Mouse (Mus musculus): Measurements from ENCODE around the gene Klhdc1. TPM values are rescaled to one million over a fixed set of nuclear protein-coding genes. Genes with fewer than 3 reads are reported as not detected.

The Klhdc1 gene
- polyA plus RNA-seq, 1 experiment from 2014 or later, result 1.8 TPM

GRCm38 (mm10) chr12:69241771-69242431 lies 925 bp downstream of the Klhdc1 start:
- under 1% methylated on average over 64 of the region's 64 CpGs for WGBS
- Histone ChIP-seq H3K9me3 (no peaks in the 10 kb centered on the region), H3K4me3 (peak overlapping the region; percentile 85), H3K4me1 (peaks cover 8% of the 10 kb centered on the region), H3K27me3 (replicated peaks; ENCODE audit: low read depth, poor library complexity, severe bottlenecking) (no peaks in the 10 kb centered on the region), H3K36me3 (replicated peaks) (no peaks in the 10 kb centered on the region), H3K27ac (replicated peaks) (peak overlapping the region; percentile 95)
- peak; percentile 87 for DNase-seq (ENCODE audit: low spot score)

GRCm38 (mm10) chr12:69249766-69250165 lies 8.8 kb downstream of the Klhdc1 start:
- no peaks in the 10 kb centered on the region for H3K9me3 ChIP-seq
- H3K36me3 ChIP-seq (replicated peaks), result no peaks in the 10 kb centered on the region
- no peaks in the 10 kb centered on the region for H3K27me3 ChIP-seq (replicated peaks; ENCODE audit: low read depth, poor library complexity, severe bottlenecking)
- H3K4me1 ChIP-seq, result 0 out of 2 replicates have a peak, but pooled peaks cover 3% of the 10 kb centered on the region
- WGBS, result 88% methylated on average over 4 of the region's 4 CpGs
- no peak overlapping the region for H3K4me3 ChIP-seq
- H3K27ac ChIP-seq (replicated peaks), result no peak overlapping the region
- DNase-seq (ENCODE audit: low spot score), result no peak

- no peaks in the 10 kb centered on the region for H3K9me3 ChIP-seq
- WGBS, result 78% methylated on average over 8 of the region's 8 CpGs
These were observed 9.8 kb downstream of the Klhdc1 start for GRCm38 (mm10) chr12:69250756-69251155.

GRCm38 (mm10) chr12:69253806-69254205 lies 12.8 kb downstream of the Klhdc1 start:
- Histone ChIP-seq H3K9me3 (no peaks in the 10 kb centered on the region), H3K27me3 (replicated peaks; ENCODE audit: low read depth, poor library complexity, severe bottlenecking) (no peaks in the 10 kb centered on the region), H3K36me3 (replicated peaks) (no peaks in the 10 kb centered on the region), H3K27ac (replicated peaks) (no peak overlapping the region), H3K4me3 (no peak overlapping the region), H3K4me1 (0 out of 2 replicates have a peak, but pooled peaks cover 3% of the 10 kb centered on the region)
- DNase-seq (ENCODE audit: low spot score), result no peak
- 92% methylated on average over 1 of the region's 1 CpGs for WGBS

More at GRCm38 (mm10) chr12:69250756-69251155, 9.8 kb downstream of the Klhdc1 start:
- Histone ChIP-seq H3K36me3 (replicated peaks) (no peaks in the 10 kb centered on the region), H3K27ac (replicated peaks) (no peak overlapping the region), H3K4me3 (no peak overlapping the region), H3K27me3 (replicated peaks; ENCODE audit: low read depth, poor library complexity, severe bottlenecking) (no peaks in the 10 kb centered on the region), H3K4me1 (0 out of 2 replicates have a peak, but pooled peaks cover 3% of the 10 kb centered on the region)
- DNase-seq (ENCODE audit: low spot score), result no peak

GRCm38 (mm10) chr12:69257836-69258235 lies 16.9 kb downstream of the Klhdc1 start:
- no peak for DNase-seq (ENCODE audit: low spot score)
- WGBS, result 88% methylated on average over 11 of the region's 11 CpGs
- no peak overlapping the region for H3K4me3 ChIP-seq

GRCm38 (mm10) chr12:69262251-69262650 lies 21.3 kb downstream of the Klhdc1 start:
- WGBS, result 93% methylated on average over 5 of the region's 5 CpGs
- Histone ChIP-seq H3K4me3 (no peak overlapping the region), H3K36me3 (replicated peaks) (no peaks in the 10 kb centered on the region), H3K27me3 (replicated peaks; ENCODE audit: low read depth, poor library complexity, severe bottlenecking) (no peaks in the 10 kb centered on the region), H3K27ac (replicated peaks) (no peak overlapping the region), H3K4me1 (no peaks in the 10 kb centered on the region), H3K9me3 (no peaks in the 10 kb centered on the region)
- DNase-seq (ENCODE audit: low spot score), result no peak

More at GRCm38 (mm10) chr12:69257836-69258235, 16.9 kb downstream of the Klhdc1 start:
- Histone ChIP-seq H3K9me3 (no peaks in the 10 kb centered on the region), H3K27me3 (replicated peaks; ENCODE audit: low read depth, poor library complexity, severe bottlenecking) (no peaks in the 10 kb centered on the region), H3K4me1 (0 out of 2 replicates have a peak, but pooled peaks cover 2% of the 10 kb centered on the region), H3K36me3 (replicated peaks) (no peaks in the 10 kb centered on the region), H3K27ac (replicated peaks) (no peak overlapping the region)

- 83% methylated on average over 3 of the region's 3 CpGs for WGBS
- H3K27ac ChIP-seq (replicated peaks), result no peak overlapping the region
- no peak for DNase-seq (ENCODE audit: low spot score)
- H3K9me3 ChIP-seq, result no peaks in the 10 kb centered on the region
- H3K4me3 ChIP-seq, result no peak overlapping the region
- no peaks in the 10 kb centered on the region for H3K4me1 ChIP-seq
- H3K36me3 ChIP-seq (replicated peaks), result no peaks in the 10 kb centered on the region
- H3K27me3 ChIP-seq (replicated peaks; ENCODE audit: low read depth, poor library complexity, severe bottlenecking), result no peaks in the 10 kb centered on the region
These were observed 24.1 kb downstream of the Klhdc1 start for GRCm38 (mm10) chr12:69265031-69265430.

GRCm38 (mm10) chr12:69267956-69268632 lies 27.1 kb downstream of the Klhdc1 start:
- H3K4me1 ChIP-seq, result no peaks in the 10 kb centered on the region
- no peak overlapping the region for H3K4me3 ChIP-seq
- no peaks in the 10 kb centered on the region for H3K9me3 ChIP-seq
- H3K27ac ChIP-seq (replicated peaks), result no peak overlapping the region
- H3K27me3 ChIP-seq (replicated peaks; ENCODE audit: low read depth, poor library complexity, severe bottlenecking), result no peaks in the 10 kb centered on the region
- DNase-seq (ENCODE audit: low spot score), result no peak
- H3K36me3 ChIP-seq (replicated peaks), result no peaks in the 10 kb centered on the region
- WGBS, result 79% methylated on average over 11 of the region's 11 CpGs

- DNase-seq (ENCODE audit: low spot score), result no peak
- no peaks in the 10 kb centered on the region for H3K9me3 ChIP-seq
- WGBS, result 77% methylated on average over 2 of the region's 2 CpGs
These were observed 28.0 kb downstream of the Klhdc1 start for GRCm38 (mm10) chr12:69268956-69269355.

GRCm38 (mm10) chr12:69279931-69280469 lies 39.0 kb downstream of the Klhdc1 start:
- H3K9me3 ChIP-seq, result no peaks in the 10 kb centered on the region
- no peaks in the 10 kb centered on the region for H3K27me3 ChIP-seq (replicated peaks; ENCODE audit: low read depth, poor library complexity, severe bottlenecking)
- no peak overlapping the region for H3K27ac ChIP-seq (replicated peaks)
- no peaks in the 10 kb centered on the region for H3K4me1 ChIP-seq
- no peak for DNase-seq (ENCODE audit: low spot score)
- WGBS, result 18% methylated on average over 1 of the region's 1 CpGs
- no peak overlapping the region for H3K4me3 ChIP-seq
- H3K36me3 ChIP-seq (replicated peaks), result no peaks in the 10 kb centered on the region

More at GRCm38 (mm10) chr12:69268956-69269355, 28.0 kb downstream of the Klhdc1 start:
- Histone ChIP-seq H3K27ac (replicated peaks) (no peak overlapping the region), H3K4me1 (no peaks in the 10 kb centered on the region), H3K4me3 (no peak overlapping the region), H3K27me3 (replicated peaks; ENCODE audit: low read depth, poor library complexity, severe bottlenecking) (no peaks in the 10 kb centered on the region), H3K36me3 (replicated peaks) (no peaks in the 10 kb centered on the region)

GRCm38 (mm10) chr12:69280915-69281314 lies 39.9 kb downstream of the Klhdc1 start:
- Histone ChIP-seq H3K4me1 (no peaks in the 10 kb centered on the region), H3K9me3 (no peaks in the 10 kb centered on the region), H3K36me3 (replicated peaks) (no peaks in the 10 kb centered on the region), H3K27me3 (replicated peaks; ENCODE audit: low read depth, poor library complexity, severe bottlenecking) (no peaks in the 10 kb centered on the region), H3K4me3 (no peak overlapping the region), H3K27ac (replicated peaks) (no peak overlapping the region)
- 91% methylated on average over 3 of the region's 3 CpGs for WGBS
- DNase-seq (ENCODE audit: low spot score), result no peak

GRCm38 (mm10) chr12:69283146-69283545 lies 42.2 kb downstream of the Klhdc1 start:
- H3K27me3 ChIP-seq (replicated peaks; ENCODE audit: low read depth, poor library complexity, severe bottlenecking), result no peaks in the 10 kb centered on the region
- H3K9me3 ChIP-seq, result no peaks in the 10 kb centered on the region
- DNase-seq (ENCODE audit: low spot score), result no peak
- no peak overlapping the region for H3K27ac ChIP-seq (replicated peaks)
- 86% methylated on average over 7 of the region's 7 CpGs for WGBS
- no peaks in the 10 kb centered on the region for H3K4me1 ChIP-seq
- no peaks in the 10 kb centered on the region for H3K36me3 ChIP-seq (replicated peaks)
- H3K4me3 ChIP-seq, result no peak overlapping the region

GRCm38 (mm10) chr12:69287535-69287934 lies 46.6 kb downstream of the Klhdc1 start:
- no peaks in the 10 kb centered on the region for H3K9me3 ChIP-seq

More at GRCm38 (mm10) chr12:69287535-69287934, 46.6 kb downstream of the Klhdc1 start:
- WGBS, result 86% methylated on average over 8 of the region's 8 CpGs
- Histone ChIP-seq H3K4me3 (no peak overlapping the region), H3K27ac (replicated peaks) (no peak overlapping the region), H3K4me1 (no peaks in the 10 kb centered on the region), H3K27me3 (replicated peaks; ENCODE audit: low read depth, poor library complexity, severe bottlenecking) (no peaks in the 10 kb centered on the region), H3K36me3 (replicated peaks) (no peaks in the 10 kb centered on the region)
- no peak for DNase-seq (ENCODE audit: low spot score)

All from embryonic facial prominence, embryonic 10.5 days (tissue).